Mouse (Mus musculus): ENCODE measurements around the gene Sorbs1. TPM values are rescaled to one million over a fixed set of nuclear protein-coding genes. Genes with fewer than 3 reads are reported as not detected.
A peak's percentile ranks its signal among the peaks of the same experiment; 100 is the strongest.

Gene Sorbs1
- polyA plus RNA-seq, 2 experiments, result 35.3 to 40.6 TPM

- Histone ChIP-seq H3K9ac (ENCODE audit: low read depth, low read length, severe bottlenecking) (no peak overlapping the region), H3K4me3 (replicated peaks; ENCODE audit: low read length) (no peak overlapping the region), H3K27me3 (ENCODE audit: control insufficient read depth, insufficient read depth, low read length) (no peaks in the 10 kb centered on the region), H3K4me1 (ENCODE audit: control insufficient read depth, insufficient read depth, low read length) (0 out of 2 replicates have a peak, but pooled peaks cover 3% of the 10 kb centered on the region), H3K27ac (replicated peaks; ENCODE audit: low read depth, low read length) (no peak overlapping the region), H3K9me3 (ENCODE audit: control insufficient read depth, low read length) (no peaks in the 10 kb centered on the region), H3K36me3 (ENCODE audit: control insufficient read depth, insufficient read depth, low read length) (peaks cover 8% of the 10 kb centered on the region; the same call in 1 of the 2 replicates), H3K4me2 (replicated peaks; ENCODE audit: low read depth, low read length, severe bottlenecking) (no peak overlapping the region)
- no peak for DNase-seq (ENCODE audit: low spot score)
- no peak for ATAC-seq (ENCODE audit: low FRiP score, low read depth)
- WGBS, result 63% methylated on average over 2 of the region's 2 CpGs
- TF ChIP-seq POLR2A (IDR thresholded peaks at IDR 0.05; ENCODE audit: borderline replicate concordance, extremely low read depth, insufficient read depth, insufficient read length), result no peak
Measured at GRCm38 (mm10) chr19:40306631-40307030, 206.9 kb downstream of the Sorbs1 start.

GRCm38 (mm10) chr19:40305456-40305855, 208.1 kb downstream of the Sorbs1 start:
- WGBS, result 82% methylated on average over 7 of the region's 7 CpGs

GRCm38 (mm10) chr19:40302916-40303315, 210.7 kb downstream of the Sorbs1 start:
- no peak overlapping the region for H3K27ac ChIP-seq (replicated peaks; ENCODE audit: low read depth, low read length)
- H3K9ac ChIP-seq (ENCODE audit: low read depth, low read length, severe bottlenecking), result no peak overlapping the region
- ATAC-seq (ENCODE audit: low FRiP score, low read depth) (peak; percentile 54; the same call in 1 of the 2 replicates), DNase-seq (ENCODE audit: low spot score) (peak; percentile 38)
- H3K36me3 ChIP-seq (ENCODE audit: control insufficient read depth, insufficient read depth, low read length), result peaks cover 4% of the 10 kb centered on the region; the same call in 1 of the 2 replicates
- no peaks in the 10 kb centered on the region for H3K27me3 ChIP-seq (ENCODE audit: control insufficient read depth, insufficient read depth, low read length)
- 0 out of 2 replicates have a peak, but pooled peaks cover 3% of the 10 kb centered on the region for H3K4me1 ChIP-seq (ENCODE audit: control insufficient read depth, insufficient read depth, low read length)
- no peak overlapping the region for H3K4me3 ChIP-seq (replicated peaks; ENCODE audit: low read length)
- TF ChIP-seq POLR2A (IDR thresholded peaks at IDR 0.05; ENCODE audit: borderline replicate concordance, extremely low read depth, insufficient read depth, insufficient read length), result no peak
- no peak overlapping the region for H3K4me2 ChIP-seq (replicated peaks; ENCODE audit: low read depth, low read length, severe bottlenecking)
- H3K9me3 ChIP-seq (ENCODE audit: control insufficient read depth, low read length), result no peaks in the 10 kb centered on the region
- WGBS, result 66% methylated on average over 9 of the region's 9 CpGs

More at GRCm38 (mm10) chr19:40305456-40305855, 208.1 kb downstream of the Sorbs1 start:
- Histone ChIP-seq H3K27me3 (ENCODE audit: control insufficient read depth, insufficient read depth, low read length) (no peaks in the 10 kb centered on the region), H3K4me2 (replicated peaks; ENCODE audit: low read depth, low read length, severe bottlenecking) (no peak overlapping the region), H3K9me3 (ENCODE audit: control insufficient read depth, low read length) (no peaks in the 10 kb centered on the region), H3K4me3 (replicated peaks; ENCODE audit: low read length) (no peak overlapping the region), H3K36me3 (ENCODE audit: control insufficient read depth, insufficient read depth, low read length) (peaks cover 12% of the 10 kb centered on the region), H3K9ac (ENCODE audit: low read depth, low read length, severe bottlenecking) (no peak overlapping the region), H3K4me1 (ENCODE audit: control insufficient read depth, insufficient read depth, low read length) (0 out of 2 replicates have a peak, but pooled peaks cover 3% of the 10 kb centered on the region), H3K27ac (replicated peaks; ENCODE audit: low read depth, low read length) (no peak overlapping the region)
- ATAC-seq (ENCODE audit: low FRiP score, low read depth), result no peak
- no peak for DNase-seq (ENCODE audit: low spot score)
- TF ChIP-seq POLR2A (IDR thresholded peaks at IDR 0.05; ENCODE audit: borderline replicate concordance, extremely low read depth, insufficient read depth, insufficient read length), result no peak

- Histone ChIP-seq H3K9me3 (ENCODE audit: control insufficient read depth, low read length) (no peaks in the 10 kb centered on the region), H3K4me1 (ENCODE audit: control insufficient read depth, insufficient read depth, low read length) (0 out of 2 replicates have a peak, but pooled peaks cover 3% of the 10 kb centered on the region)
- ATAC-seq (ENCODE audit: low FRiP score, low read depth), result no peak
Measured at GRCm38 (mm10) chr19:40302477-40302876, 211.1 kb downstream of the Sorbs1 start.

GRCm38 (mm10) chr19:40299983-40300759, 213.4 kb downstream of the Sorbs1 start:
- Histone ChIP-seq H3K4me3 (replicated peaks; ENCODE audit: low read length) (no peak overlapping the region), H3K9ac (ENCODE audit: low read depth, low read length, severe bottlenecking) (no peak overlapping the region), H3K4me2 (replicated peaks; ENCODE audit: low read depth, low read length, severe bottlenecking) (no peak overlapping the region), H3K27ac (replicated peaks; ENCODE audit: low read depth, low read length) (no peak overlapping the region), H3K4me1 (ENCODE audit: control insufficient read depth, insufficient read depth, low read length) (0 out of 2 replicates have a peak, but pooled peaks cover 3% of the 10 kb centered on the region), H3K9me3 (ENCODE audit: control insufficient read depth, low read length) (no peaks in the 10 kb centered on the region), H3K27me3 (ENCODE audit: control insufficient read depth, insufficient read depth, low read length) (no peaks in the 10 kb centered on the region), H3K36me3 (ENCODE audit: control insufficient read depth, insufficient read depth, low read length) (peaks cover 4% of the 10 kb centered on the region; the same call in 1 of the 2 replicates)
- ATAC-seq (ENCODE audit: low FRiP score, low read depth), result no peak
- TF ChIP-seq POLR2A (IDR thresholded peaks at IDR 0.05; ENCODE audit: borderline replicate concordance, extremely low read depth, insufficient read depth, insufficient read length), result no peak
- no peak for DNase-seq (ENCODE audit: low spot score)
- WGBS, result 79% methylated on average over 12 of the region's 12 CpGs

More at GRCm38 (mm10) chr19:40302477-40302876, 211.1 kb downstream of the Sorbs1 start:
- Histone ChIP-seq H3K9ac (ENCODE audit: low read depth, low read length, severe bottlenecking) (no peak overlapping the region), H3K4me2 (replicated peaks; ENCODE audit: low read depth, low read length, severe bottlenecking) (no peak overlapping the region), H3K36me3 (ENCODE audit: control insufficient read depth, insufficient read depth, low read length) (peaks cover 4% of the 10 kb centered on the region; the same call in 1 of the 2 replicates), H3K27ac (replicated peaks; ENCODE audit: low read depth, low read length) (no peak overlapping the region), H3K4me3 (replicated peaks; ENCODE audit: low read length) (no peak overlapping the region), H3K27me3 (ENCODE audit: control insufficient read depth, insufficient read depth, low read length) (no peaks in the 10 kb centered on the region)
- no peak for DNase-seq (ENCODE audit: low spot score)
- TF ChIP-seq POLR2A (IDR thresholded peaks at IDR 0.05; ENCODE audit: borderline replicate concordance, extremely low read depth, insufficient read depth, insufficient read length), result no peak
- 63% methylated on average over 5 of the region's 5 CpGs for WGBS
